Mouse (Mus musculus): ENCODE data around the gene Sik3. TPM values are rescaled to one million over a fixed set of nuclear protein-coding genes. Genes with fewer than 3 reads are reported as not detected.

Gene Sik3
- polyA plus RNA-seq, 1 experiment from 2014 or later: 5.6 TPM

- no peak overlapping the region for H3K9ac ChIP-seq
- H3K4me3 ChIP-seq: no peak overlapping the region
- 75% methylated on average over 8 of the region's 8 CpGs for WGBS
- no peak overlapping the region for H3K27ac ChIP-seq
- ATAC-seq (ENCODE audit: low FRiP score): no peak
- H3K27me3 ChIP-seq: no peaks in the 10 kb centered on the region
- peaks cover 22% of the 10 kb centered on the region for H3K36me3 ChIP-seq
- H3K4me2 ChIP-seq: no peak overlapping the region
- H3K9me3 ChIP-seq: no peaks in the 10 kb centered on the region
- H3K4me1 ChIP-seq (replicated peaks): 0 out of 2 replicates have a peak, but pooled peaks cover 2% of the 10 kb centered on the region
Observed at GRCm38 (mm10) chr9:46191234-46191633, 178.6 kb downstream of the Sik3 start.

- no peak overlapping the region for H3K4me3 ChIP-seq
- no peaks in the 10 kb centered on the region for H3K9me3 ChIP-seq
- H3K9ac ChIP-seq: no peak overlapping the region
- no peak overlapping the region for H3K27ac ChIP-seq
- 0 out of 2 replicates have a peak, but pooled peaks cover 2% of the 10 kb centered on the region for H3K4me1 ChIP-seq (replicated peaks)
- 37% methylated on average over 1 of the region's 1 CpGs for WGBS
- ATAC-seq (ENCODE audit: low FRiP score): no peak
- peaks cover 26% of the 10 kb centered on the region for H3K36me3 ChIP-seq
- no peaks in the 10 kb centered on the region for H3K27me3 ChIP-seq
- H3K4me2 ChIP-seq: no peak overlapping the region
Observed at GRCm38 (mm10) chr9:46191644-46192043, 179.0 kb downstream of the Sik3 start.

- Histone ChIP-seq H3K9me3 (no peaks in the 10 kb centered on the region), H3K4me2 (no peak overlapping the region), H3K27ac (no peak overlapping the region), H3K4me3 (no peak overlapping the region), H3K36me3 (peaks cover 36% of the 10 kb centered on the region), H3K4me1 (replicated peaks) (0 out of 2 replicates have a peak, but pooled peaks cover 2% of the 10 kb centered on the region), H3K27me3 (no peaks in the 10 kb centered on the region), H3K9ac (no peak overlapping the region)
- WGBS: 73% methylated on average over 6 of the region's 6 CpGs
- ATAC-seq (ENCODE audit: low FRiP score): no peak
Observed at GRCm38 (mm10) chr9:46192642-46193041, 180.0 kb downstream of the Sik3 start.

GRCm38 (mm10) chr9:46194809-46195208 lies 182.2 kb downstream of the Sik3 start:
- Histone ChIP-seq H3K27me3 (no peaks in the 10 kb centered on the region), H3K9ac (no peak overlapping the region), H3K27ac (no peak overlapping the region), H3K4me2 (no peak overlapping the region), H3K36me3 (peaks cover 57% of the 10 kb centered on the region), H3K9me3 (no peaks in the 10 kb centered on the region), H3K4me3 (no peak overlapping the region), H3K4me1 (replicated peaks) (no peaks in the 10 kb centered on the region)
- no peak for ATAC-seq (ENCODE audit: low FRiP score)
- 91% methylated on average over 8 of the region's 9 CpGs for WGBS

GRCm38 (mm10) chr9:46196699-46197169 lies 184.1 kb downstream of the Sik3 start:
- Histone ChIP-seq H3K4me3 (no peak overlapping the region), H3K27me3 (no peaks in the 10 kb centered on the region), H3K27ac (no peak overlapping the region), H3K9ac (no peak overlapping the region), H3K4me1 (replicated peaks) (no peaks in the 10 kb centered on the region), H3K9me3 (no peaks in the 10 kb centered on the region), H3K4me2 (no peak overlapping the region), H3K36me3 (peaks cover 74% of the 10 kb centered on the region)
- no peak for ATAC-seq (ENCODE audit: low FRiP score)
- 84% methylated on average over 12 of the region's 12 CpGs for WGBS

GRCm38 (mm10) chr9:46198461-46198860 lies 185.8 kb downstream of the Sik3 start:
- ATAC-seq (ENCODE audit: low FRiP score): no peak
- Histone ChIP-seq H3K9ac (no peak overlapping the region), H3K27me3 (no peaks in the 10 kb centered on the region), H3K4me2 (no peak overlapping the region), H3K27ac (no peak overlapping the region), H3K4me1 (replicated peaks) (no peaks in the 10 kb centered on the region), H3K4me3 (no peak overlapping the region), H3K9me3 (no peaks in the 10 kb centered on the region), H3K36me3 (peaks cover 90% of the 10 kb centered on the region)
- WGBS: 85% methylated on average over 9 of the region's 9 CpGs

GRCm38 (mm10) chr9:46198936-46199335 lies 186.3 kb downstream of the Sik3 start:
- H3K9ac ChIP-seq: no peak overlapping the region
- no peaks in the 10 kb centered on the region for H3K9me3 ChIP-seq
- H3K4me3 ChIP-seq: no peak overlapping the region
- peaks cover 94% of the 10 kb centered on the region for H3K36me3 ChIP-seq
- H3K27me3 ChIP-seq: no peaks in the 10 kb centered on the region
- WGBS: 93% methylated on average over 7 of the region's 7 CpGs
- H3K4me2 ChIP-seq: no peak overlapping the region
- H3K4me1 ChIP-seq (replicated peaks): no peaks in the 10 kb centered on the region
- no peak overlapping the region for H3K27ac ChIP-seq
- ATAC-seq (ENCODE audit: low FRiP score): no peak

GRCm38 (mm10) chr9:46199609-46200008 lies 187.0 kb downstream of the Sik3 start:
- Histone ChIP-seq H3K4me2 (no peak overlapping the region), H3K9ac (no peak overlapping the region), H3K27me3 (no peaks in the 10 kb centered on the region), H3K27ac (no peak overlapping the region), H3K4me3 (no peak overlapping the region), H3K9me3 (no peaks in the 10 kb centered on the region), H3K4me1 (replicated peaks) (no peaks in the 10 kb centered on the region), H3K36me3 (peaks cover 95% of the 10 kb centered on the region)
- 95% methylated on average over 2 of the region's 2 CpGs for WGBS
- ATAC-seq (ENCODE audit: low FRiP score): no peak

- H3K9ac ChIP-seq: no peak overlapping the region
- no peak overlapping the region for H3K27ac ChIP-seq
- no peaks in the 10 kb centered on the region for H3K9me3 ChIP-seq
- no peaks in the 10 kb centered on the region for H3K4me1 ChIP-seq (replicated peaks)
- no peak for ATAC-seq (ENCODE audit: low FRiP score)
- no peaks in the 10 kb centered on the region for H3K27me3 ChIP-seq
- no peak overlapping the region for H3K4me3 ChIP-seq
- H3K4me2 ChIP-seq: no peak overlapping the region
- H3K36me3 ChIP-seq: peaks cover 95% of the 10 kb centered on the region
- 88% methylated on average over 10 of the region's 10 CpGs for WGBS
Observed at GRCm38 (mm10) chr9:46206834-46207500, 194.3 kb downstream of the Sik3 start.

GRCm38 (mm10) chr9:46207501-46207869 lies 194.9 kb downstream of the Sik3 start:
- Histone ChIP-seq H3K9ac (no peak overlapping the region), H3K9me3 (no peaks in the 10 kb centered on the region), H3K27me3 (no peaks in the 10 kb centered on the region), H3K27ac (no peak overlapping the region), H3K4me3 (no peak overlapping the region), H3K36me3 (peaks cover 95% of the 10 kb centered on the region), H3K4me1 (replicated peaks) (no peaks in the 10 kb centered on the region), H3K4me2 (no peak overlapping the region)
- ATAC-seq (ENCODE audit: low FRiP score): no peak
- WGBS: 93% methylated on average over 6 of the region's 6 CpGs

- Histone ChIP-seq H3K4me1 (replicated peaks) (no peaks in the 10 kb centered on the region), H3K4me2 (no peak overlapping the region), H3K4me3 (no peak overlapping the region), H3K27ac (no peak overlapping the region), H3K9me3 (no peaks in the 10 kb centered on the region), H3K36me3 (peaks cover 95% of the 10 kb centered on the region), H3K9ac (no peak overlapping the region), H3K27me3 (no peaks in the 10 kb centered on the region)
- 80% methylated on average over 13 of the region's 13 CpGs for WGBS
- ATAC-seq (ENCODE audit: low FRiP score): no peak
Observed at GRCm38 (mm10) chr9:46208401-46208974, 195.9 kb downstream of the Sik3 start.

- 93% methylated on average over 12 of the region's 12 CpGs for WGBS
- peaks cover 88% of the 10 kb centered on the region for H3K36me3 ChIP-seq
- no peak overlapping the region for H3K9ac ChIP-seq
- H3K9me3 ChIP-seq: no peaks in the 10 kb centered on the region
- H3K4me3 ChIP-seq: no peak overlapping the region
- no peaks in the 10 kb centered on the region for H3K4me1 ChIP-seq (replicated peaks)
- H3K27ac ChIP-seq: no peak overlapping the region
- H3K27me3 ChIP-seq: no peaks in the 10 kb centered on the region
- no peak overlapping the region for H3K4me2 ChIP-seq
- no peak for ATAC-seq (ENCODE audit: low FRiP score)
Observed at GRCm38 (mm10) chr9:46210473-46210872, 197.9 kb downstream of the Sik3 start.

GRCm38 (mm10) chr9:46214276-46214675 lies 201.7 kb downstream of the Sik3 start:
- 92% methylated on average over 4 of the region's 4 CpGs for WGBS
- Histone ChIP-seq H3K9ac (no peak overlapping the region), H3K27ac (no peak overlapping the region), H3K9me3 (no peaks in the 10 kb centered on the region), H3K4me1 (replicated peaks) (no peaks in the 10 kb centered on the region), H3K36me3 (peaks cover 55% of the 10 kb centered on the region), H3K4me3 (no peak overlapping the region), H3K4me2 (no peak overlapping the region), H3K27me3 (no peaks in the 10 kb centered on the region)
- ATAC-seq (ENCODE audit: low FRiP score): no peak
